Mouse (Mus musculus) c-Kit-negative CD71-positive TER-119-positive erythroid progenitor cells, embryonic 14.5 days (primary cell): ENCODE measurements around the gene Cadm2.

ENCODE experiments used
- DNase-seq: peaks from one replicate; pipeline ENCODE4 v3.0.0-alpha.2; 2013; ENCODE audit warnings: low read depth, low spot score

The Cadm2 gene

GRCm38 (mm10) chr16:66761546-66762473 lies 858.9 kb downstream of the Cadm2 start:
- no peak for DNase-seq

GRCm38 (mm10) chr16:66748533-66748932 lies 872.2 kb downstream of the Cadm2 start:
- no peak for DNase-seq

DNA sequence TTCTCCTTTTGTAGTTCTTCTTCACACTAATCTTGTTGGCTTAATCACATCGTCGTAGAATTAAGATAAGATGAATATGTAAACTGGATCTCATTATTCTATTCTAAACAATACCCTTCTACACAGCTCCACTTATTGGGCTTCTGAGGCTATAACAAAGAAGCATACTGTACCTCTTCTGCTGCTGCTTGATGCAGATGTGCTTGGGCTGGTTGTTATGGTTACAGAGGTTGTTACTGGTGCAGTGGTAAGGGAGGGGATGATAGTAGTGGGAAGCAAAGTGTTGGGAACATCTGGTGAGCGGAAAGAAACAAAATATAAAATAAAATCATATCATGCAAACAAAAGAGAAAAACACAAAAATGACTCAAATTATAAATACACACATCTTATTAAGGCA lies 889.5 kb downstream of the Cadm2 start:
- no peak for DNase-seq

- DNase-seq, result no peak
These were observed 914.2 kb downstream of the Cadm2 start for GRCm38 (mm10) chr16:66706476-66706875.

DNA sequence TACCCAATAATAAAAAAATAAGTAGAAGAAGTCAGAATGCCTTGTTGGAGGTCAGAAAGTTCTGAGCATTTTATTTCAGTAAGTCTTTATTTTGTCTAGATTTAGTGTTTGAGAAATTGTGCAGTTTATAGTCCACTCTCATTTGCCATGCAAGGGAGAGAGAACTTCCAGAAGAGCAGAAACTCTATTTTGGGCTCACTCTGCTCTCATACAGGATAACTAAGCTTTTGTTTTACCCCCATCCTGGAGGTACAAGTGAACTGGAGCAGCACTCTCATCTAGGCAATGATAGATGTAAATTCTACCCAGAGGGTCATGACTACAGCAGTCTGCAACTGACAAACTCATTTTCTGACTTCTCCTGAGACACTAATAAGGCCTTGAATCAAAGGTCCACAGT lies 925.9 kb downstream of the Cadm2 start:
- no peak for DNase-seq

DNA sequence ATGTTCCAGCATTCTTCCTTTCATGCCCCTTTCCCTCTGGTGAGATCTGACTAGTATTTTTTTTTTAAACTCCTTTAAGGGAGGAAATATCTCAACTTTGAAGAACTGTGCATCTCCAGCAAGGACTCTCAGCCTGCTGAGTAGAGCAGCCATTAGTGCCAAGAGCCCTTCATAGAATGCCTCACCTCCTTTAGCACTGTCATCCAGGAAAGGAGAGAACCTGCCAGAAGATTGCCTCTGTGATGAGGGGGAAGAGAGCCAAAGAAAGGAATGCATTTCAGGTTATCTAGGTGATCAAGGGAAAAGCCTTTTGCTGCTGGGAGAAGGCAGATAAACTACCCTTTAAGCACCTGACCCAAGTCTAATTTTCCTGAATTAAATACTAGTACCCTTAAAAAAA lies 943.5 kb downstream of the Cadm2 start:
- no peak for DNase-seq

- no peak for DNase-seq
These were observed 969.7 kb downstream of the Cadm2 start for GRCm38 (mm10) chr16:66651013-66651362.

GRCm38 (mm10) chr16:66650348-66651012 lies 970.2 kb downstream of the Cadm2 start:
- no peak for DNase-seq

DNA sequence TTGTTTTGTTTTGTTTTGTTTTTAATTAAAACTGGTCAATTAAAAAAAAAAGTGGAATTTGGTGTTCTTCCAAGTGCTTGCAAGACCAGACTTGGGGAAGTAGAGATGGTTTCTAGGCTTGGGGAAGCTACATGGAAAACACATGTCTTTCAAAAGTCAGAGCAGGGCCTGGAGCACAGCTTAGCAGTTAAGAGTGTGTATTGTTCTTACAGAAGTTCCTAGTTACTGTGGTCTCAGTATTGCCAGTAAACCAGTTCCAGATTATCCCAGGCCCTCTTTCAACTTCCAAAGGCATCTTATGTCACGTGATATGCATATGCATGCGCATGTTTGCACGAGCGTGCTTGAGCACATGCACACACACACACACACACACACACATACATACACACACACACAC lies 972.9 kb downstream of the Cadm2 start:
- no peak for DNase-seq

DNA sequence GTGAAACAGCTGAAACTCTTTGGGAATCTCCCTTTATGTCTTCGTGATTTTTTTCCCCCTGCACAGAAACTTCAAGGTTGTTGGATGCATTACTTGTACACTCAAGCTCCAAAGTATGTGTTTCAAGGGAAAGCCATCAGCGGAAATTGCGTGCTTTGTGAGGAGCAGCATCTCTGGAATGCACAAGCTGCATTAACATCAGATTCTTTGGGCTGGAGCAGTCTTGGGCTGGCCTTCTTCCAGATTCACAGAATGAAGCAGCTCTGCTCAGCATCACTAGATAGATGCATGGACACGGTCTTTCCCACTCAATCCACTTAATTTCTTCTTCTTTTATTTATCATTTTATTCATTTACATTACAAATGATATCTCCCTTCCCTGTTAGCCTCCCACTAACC lies 977.1 kb downstream of the Cadm2 start:
- no peak for DNase-seq

- no peak for DNase-seq
These were observed 993.2 kb downstream of the Cadm2 start for GRCm38 (mm10) chr16:66627527-66627926.

- DNase-seq, result no peak
These were observed 998.3 kb downstream of the Cadm2 start for GRCm38 (mm10) chr16:66622423-66622822.

DNA sequence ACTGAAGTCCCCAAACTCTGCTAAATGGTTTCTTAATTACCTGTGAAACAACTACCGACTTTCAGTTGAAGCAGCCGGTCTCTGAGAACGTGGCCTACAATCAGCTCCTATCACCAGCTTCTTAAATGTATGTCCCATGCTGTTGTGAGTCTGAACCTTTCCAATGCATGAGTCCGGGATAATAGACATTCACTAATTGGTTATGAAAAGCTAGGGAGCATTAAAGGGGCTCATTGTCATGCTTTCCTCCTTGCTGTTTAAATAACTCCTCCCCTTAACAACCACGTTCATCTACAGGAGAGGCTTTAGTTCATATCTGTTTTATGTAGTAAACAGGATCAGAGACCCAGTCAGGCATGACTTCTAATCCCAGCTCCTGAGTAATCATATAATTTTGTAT lies 1008.1 kb downstream of the Cadm2 start:
- no peak for DNase-seq
